In the genomic region with DNA sequence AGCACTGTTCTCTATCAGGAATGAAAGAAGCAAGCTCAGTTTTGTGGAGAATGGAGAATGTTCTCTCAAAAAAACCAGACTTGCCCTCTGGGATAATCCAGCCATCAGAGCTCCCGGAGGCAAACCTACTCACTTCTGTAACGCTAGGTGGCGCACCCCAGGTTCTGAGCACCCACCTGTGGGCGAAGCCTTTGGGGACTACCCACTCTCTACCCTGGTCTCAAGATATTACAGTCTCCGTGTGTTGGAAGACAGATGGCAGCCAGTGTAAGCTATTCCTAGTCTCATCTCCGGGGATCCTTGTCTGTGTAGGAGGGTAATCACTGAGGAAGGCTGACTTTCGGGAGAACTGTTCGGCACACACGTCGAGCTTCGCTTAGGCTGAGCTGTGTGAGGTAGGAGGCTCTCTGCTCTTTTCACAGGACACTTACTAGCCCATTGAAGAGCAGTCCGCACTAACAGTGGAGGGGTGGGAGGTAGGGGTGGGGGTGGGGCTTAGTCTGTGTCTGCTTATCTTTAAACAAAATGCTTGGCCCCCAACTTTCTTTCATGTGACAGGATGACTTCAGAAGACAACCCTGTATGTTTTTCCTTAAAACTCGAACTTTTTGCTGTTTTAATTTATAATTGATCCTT, we compare ENCODE assay signal across 9 mouse cellular contexts. TPM values are rescaled to one million over a fixed set of nuclear protein-coding genes. Genes with fewer than 3 reads are reported as not detected.
DNase-seq lines count a peak whose midpoint lies in the region; ATAC-seq and TF ChIP-seq lines count a peak whose summit lies in the region.
"Had no signal": no experiment of that assay in that cellular context is flagged by ENCODE, and none has a peak within 500 bp of the region (broad histone marks: within the 10 kb centered on the region; RNA-seq: fewer than 3 reads in every experiment).

No protein-coding gene starts in this region.

- peak; percentile 76 for TF ChIP-seq CTCF in hindbrain, postnatal 0 days (IDR thresholded peaks at IDR 0.05; ENCODE audit: low read depth)
- peak; percentile 86 for TF ChIP-seq CTCF in liver, adult 2 months (IDR thresholded peaks at IDR 0.05; ENCODE audit: low read depth, low read length)

- no peak overlapping the region for H3K27ac ChIP-seq in hindbrain, postnatal 0 days
- no peak overlapping the region for H3K27ac ChIP-seq in hindbrain, embryonic 14.5 days
- no peak overlapping the region for H3K27ac ChIP-seq in liver, adult 2 months (replicated peaks; ENCODE audit: insufficient read depth, low read depth, low read length)
- H3K27ac ChIP-seq: neural tube, embryonic 13.5 days had no signal

- ATAC-seq in hindbrain, postnatal 0 days, result no peak
- ATAC-seq in hindbrain, embryonic 14.5 days (ENCODE audit: low FRiP score), result no peak

- no peak overlapping the region for H3K9ac ChIP-seq in hindbrain, postnatal 0 days (replicated peaks; ENCODE audit: low read length)
- H3K9ac ChIP-seq in hindbrain, embryonic 14.5 days, result no peak overlapping the region
- H3K9ac ChIP-seq in liver, adult 2 months (ENCODE audit: low read depth, low read length), result no peak overlapping the region
- H3K9ac ChIP-seq: neural tube, embryonic 13.5 days had no signal

- 41% methylated on average over 13 of the region's 13 CpGs for WGBS in hindbrain, postnatal 0 days
- 38% methylated on average over 13 of the region's 13 CpGs for WGBS in hindbrain, embryonic 14.5 days
- 36% methylated on average over 13 of the region's 13 CpGs for WGBS in liver, adult 2 months

- no peaks in the 10 kb centered on the region for H3K36me3 ChIP-seq in hindbrain, postnatal 0 days (ENCODE audit: insufficient read depth, low read length)
- no peaks in the 10 kb centered on the region for H3K36me3 ChIP-seq in hindbrain, embryonic 14.5 days (replicated peaks; ENCODE audit: control insufficient read depth, insufficient read depth)
- H3K36me3 ChIP-seq in liver, adult 2 months (ENCODE audit: control insufficient read depth, insufficient read depth, low read length), result no peaks in the 10 kb centered on the region
- H3K36me3 ChIP-seq: neural tube, embryonic 13.5 days had no signal

- H3K9me3 ChIP-seq in hindbrain, postnatal 0 days (ENCODE audit: low read length), result no peaks in the 10 kb centered on the region
- no peaks in the 10 kb centered on the region for H3K9me3 ChIP-seq in hindbrain, embryonic 14.5 days (ENCODE audit: control insufficient read depth, low read length)
- H3K9me3 ChIP-seq: neural tube, embryonic 13.5 days had no signal

- H3K27me3 ChIP-seq in hindbrain, postnatal 0 days (ENCODE audit: insufficient read depth, low read length), result no peaks in the 10 kb centered on the region
- H3K27me3 ChIP-seq in hindbrain, embryonic 14.5 days (ENCODE audit: control insufficient read depth, insufficient read depth, low read length), result no peaks in the 10 kb centered on the region
- peaks cover 3% of the 10 kb centered on the region; the same call in 1 of the 2 replicates for H3K27me3 ChIP-seq in liver, adult 2 months (ENCODE audit: control insufficient read depth, insufficient read depth, low read length)
- H3K27me3 ChIP-seq: neural tube, embryonic 13.5 days had no signal

- no peaks in the 10 kb centered on the region for H3K79me2 ChIP-seq in liver, adult 2 months (ENCODE audit: control insufficient read depth, insufficient read depth, low read length)

- no peak for TF ChIP-seq POLR2A in liver, adult 2 months (IDR thresholded peaks at IDR 0.05; ENCODE audit: extremely low read depth, insufficient read depth, low read length)

- peaks cover 5% of the 10 kb centered on the region; the same call in 1 of the 2 replicates for H3K4me1 ChIP-seq in hindbrain, postnatal 0 days (ENCODE audit: insufficient read depth, low read length)
- H3K4me1 ChIP-seq in hindbrain, embryonic 14.5 days (replicated peaks; ENCODE audit: control insufficient read depth, insufficient read depth, low read length), result no peaks in the 10 kb centered on the region
- H3K4me1 ChIP-seq in liver, adult 2 months (ENCODE audit: control insufficient read depth, insufficient read depth, low read length), result peaks cover under 1% of the 10 kb centered on the region; the same call in 1 of the 2 replicates

- intact Hi-C loops in heart, postnatal 14 days (cut with DNase I), result loop anchor here (1.0 to 5.0 kb wide), 3 partner anchors 70 to 440 kb away; no protein-coding TSS in a partner anchor

- H3K4me3 ChIP-seq in hindbrain, postnatal 0 days (ENCODE audit: low read length), result no peak overlapping the region
- no peak overlapping the region for H3K4me3 ChIP-seq in hindbrain, embryonic 14.5 days (replicated peaks; ENCODE audit: low read length)
- H3K4me3 ChIP-seq in liver, adult 2 months (ENCODE audit: insufficient read depth, low read depth, low read length), result no peak overlapping the region
- H3K4me3 ChIP-seq: neural tube, embryonic 13.5 days had no signal

- no peak overlapping the region for H3K4me2 ChIP-seq in hindbrain, postnatal 0 days (ENCODE audit: low read depth, low read length)
- no peak overlapping the region for H3K4me2 ChIP-seq in hindbrain, embryonic 14.5 days (replicated peaks)
- H3K4me2 ChIP-seq: neural tube, embryonic 13.5 days had no signal

- DNase-seq in hindbrain, postnatal 0 days (ENCODE audit: low spot score), result peak; percentile 67
- no peak for DNase-seq in hindbrain, embryonic 14.5 days (ENCODE audit: low spot score)
- DNase-seq in WW6 (ENCODE audit: low read depth, low spot score), result peak; percentile 48
- peak; percentile 74 for DNase-seq in embryo, embryonic 10 days (ENCODE audit: low spot score)
- DNase-seq in heart, postnatal 14 days, result peak; percentile 64 to 77
- DNase-seq in liver, adult 2 months (ENCODE audit: extremely low read depth, low read depth, low spot score), result peak; percentile 9
- peak; percentile 86 to 90 for DNase-seq in right cerebral cortex, adult 2 months (ENCODE audit: low spot score in 2 of 2)
- DNase-seq in urinary bladder, postnatal 25 days (ENCODE audit: low spot score), result peak; percentile 69

RNA-seq across cellular contexts. Expression of gene Igsf3, which starts 4.4 kb away (rescaled TPM):
- total RNA-seq in hindbrain, postnatal 0 days (2014; rRNA removed), result 76.3 and 84.0 TPM in 2 replicates
- 62.1 and 65.7 TPM in 2 replicates for polyA plus RNA-seq in hindbrain, postnatal 0 days (2015; fragmentation: Nextera tagmentation; extraction: Ambion mirVana)
- polyA plus RNA-seq in hindbrain, embryonic 14.5 days (2014; fragmentation: Nextera tagmentation; extraction: Ambion mirVana), result 48.8 and 51.7 TPM in 2 replicates
- total RNA-seq in heart, postnatal 14 days (2021), result 10 to 100 TPM; 14.9 to 16.8 TPM
- total RNA-seq in liver, adult 2 months (2014; rRNA removed), result 0.37 and 0.54 TPM in 2 replicates
- 0.24 TPM in 2 replicates for polyA plus RNA-seq in liver, adult 2 months (2012; rRNA removed)

Comparison
In these comparisons a context has a peak if more than half of its experiments do, and no peak if none do; other contexts are left out.
1. RNA of gene Igsf3, which starts 4.4 kb away (total RNA-seq): 76.3 to 84.0 TPM in hindbrain, postnatal 0 days and 14.9 to 16.8 TPM in heart, postnatal 14 days; 0.37 to 0.54 TPM in liver, adult 2 months; every median in the first group is over 10 times any median in the second.